Mouse (Mus musculus) hindbrain, embryonic 14.5 days (tissue): ENCODE measurements around the gene Tbp. TPM values are rescaled to one million over a fixed set of nuclear protein-coding genes. Genes with fewer than 3 reads are reported as not detected.

Experiments
- ATAC-seq: fragments of 200-750 bp; cut with Nextera tagmentation; 2 replicates; pipeline ENCODE4 v1.8.0; 2017; ENCODE audit warnings: moderate number of reproducible peaks, mild to moderate bottlenecking, moderate TSS enrichment, moderate library complexity; ENCODE audit not compliant: low FRiP score
- DNase-seq: peaks from one replicate; pipeline ENCODE4 v3.0.0-alpha.2; 2015; ENCODE audit warnings: low spot score
- H3K27ac ChIP-seq: fragments of 300-500 bp; sonication (generic); 2 replicates; pipeline ENCODE4 v1.5.1; 2014; ENCODE audit warnings: mild to moderate bottlenecking, moderate library complexity
- H3K27me3 ChIP-seq: fragments of 300-500 bp; sonication (generic); 2 replicates; pipeline ENCODE4 v1.6.1; 2014; ENCODE audit warnings: mild to moderate bottlenecking, low read length, mixed read lengths; ENCODE audit not compliant: control insufficient read depth, insufficient read depth
- H3K36me3 ChIP-seq: fragments of 300-500 bp; sonication (generic); replicated peaks from 2 replicates; pipeline ENCODE4 v1.6.1; 2014; ENCODE audit not compliant: control insufficient read depth, insufficient read depth
- H3K4me1 ChIP-seq: fragments of 300-500 bp; sonication (generic); replicated peaks from 2 replicates; pipeline ENCODE4 v1.6.1; 2014; ENCODE audit warnings: antibody characterized with exemption, low read length, mixed read lengths; ENCODE audit not compliant: control insufficient read depth, insufficient read depth
- H3K4me2 ChIP-seq: fragments of 300-500 bp; sonication (generic); replicated peaks from 2 replicates; pipeline ENCODE4 v1.6.1; 2014; ENCODE audit warnings: mild to moderate bottlenecking, moderate library complexity
- H3K4me3 ChIP-seq: fragments of 300-500 bp; sonication (generic); replicated peaks from 2 replicates; pipeline ENCODE4 v1.5.1; 2014; ENCODE audit warnings: mild to moderate bottlenecking, low read length
- H3K9ac ChIP-seq: fragments of 300-500 bp; sonication (generic); 2 replicates; pipeline ENCODE4 v1.6.1; 2014
- H3K9me3 ChIP-seq: fragments of 300-500 bp; sonication (generic); 2 replicates; pipeline ENCODE4 v1.6.1; 2016; ENCODE audit warnings: low read length; ENCODE audit not compliant: control insufficient read depth
- WGBS: fragments of 180-500 bp; shearing (Covaris S2); extraction: QIAGEN DNeasy Blood & Tissue Kit; methylation state at CpG from one replicate; pipeline ENCODE4 v1.1.7; 2014; 5-methylcytosine and 5-hydroxymethylcytosine counted together
- polyA plus RNA-seq: library from polyadenylated mRNA; unstranded; fragments of >200 nt; fragmentation: Nextera tagmentation; extraction: Ambion mirVana; gene quantifications from 2 replicates; pipeline ENCODE4 v1.2.1, GENCODE M21; 2014

Tbp gene
- polyA plus RNA-seq: 55.9 and 56.6 TPM in 2 replicates

GRCm38 (mm10) chr17:15499656-15500394 is at the start of gene Tbp, which contains the start of gene Psmb1:
Tbp (plus strand) TSS chr17:15499888.
Psmb1 (minus strand) TSS chr17:15499751.
- DNase-seq: peak; percentile 99
- under 1% methylated on average over 63 of the region's 63 CpGs for WGBS
- peak; percentile 94 for ATAC-seq

GRCm38 (mm10) chr17:15455203-15455602 is 44.5 kb upstream of the Tbp start:
- Histone ChIP-seq H3K9me3 (no peaks in the 10 kb centered on the region), H3K4me2 (no peak overlapping the region), H3K4me3 (no peak overlapping the region), H3K27me3 (no peaks in the 10 kb centered on the region), H3K36me3 (no peaks in the 10 kb centered on the region), H3K27ac (no peak overlapping the region), H3K9ac (no peak overlapping the region), H3K4me1 (no peaks in the 10 kb centered on the region)
- ATAC-seq: no peak
- 86% methylated on average over 4 of the region's 4 CpGs for WGBS
- DNase-seq: no peak

More at GRCm38 (mm10) chr17:15499656-15500394, at the start of gene Tbp, which contains the start of gene Psmb1:
- Histone ChIP-seq H3K36me3 (peaks cover 31% of the 10 kb centered on the region), H3K27ac (peak within 1 kb of the TSS; percentile 92), H3K27me3 (no peaks in the 10 kb centered on the region), H3K4me1 (peaks cover 36% of the 10 kb centered on the region), H3K4me2 (peak within 1 kb of the TSS; percentile 96), H3K9me3 (no peaks in the 10 kb centered on the region), H3K9ac (peak within 1 kb of the TSS; percentile 87), H3K4me3 (peak within 1 kb of the TSS; percentile 90)

GRCm38 (mm10) chr17:15456595-15456994 is 43.1 kb upstream of the Tbp start:
- Histone ChIP-seq H3K9ac (no peak overlapping the region), H3K27me3 (no peaks in the 10 kb centered on the region), H3K9me3 (no peaks in the 10 kb centered on the region), H3K4me1 (no peaks in the 10 kb centered on the region), H3K36me3 (no peaks in the 10 kb centered on the region), H3K4me2 (no peak overlapping the region), H3K4me3 (no peak overlapping the region), H3K27ac (no peak overlapping the region)
- DNase-seq (no peak), ATAC-seq (no peak)
- WGBS: 91% methylated on average over 2 of the region's 2 CpGs

GRCm38 (mm10) chr17:15459761-15460160 is 39.9 kb upstream of the Tbp start:
- no peak for DNase-seq

GRCm38 (mm10) chr17:15461921-15462495 is 37.7 kb upstream of the Tbp start:
- ATAC-seq: no peak

More at GRCm38 (mm10) chr17:15459761-15460160, 39.9 kb upstream of the Tbp start:
- Histone ChIP-seq H3K9me3 (no peaks in the 10 kb centered on the region), H3K9ac (no peak overlapping the region), H3K4me2 (no peak overlapping the region), H3K4me1 (no peaks in the 10 kb centered on the region), H3K27ac (no peak overlapping the region), H3K4me3 (no peak overlapping the region), H3K36me3 (peaks cover 3% of the 10 kb centered on the region; the same call in 1 of the 2 replicates), H3K27me3 (no peaks in the 10 kb centered on the region)
- WGBS: 77% methylated on average over 4 of the region's 4 CpGs
- ATAC-seq: no peak

GRCm38 (mm10) chr17:15467669-15468068 is 32.0 kb upstream of the Tbp start:
- DNase-seq (peak; percentile 83), ATAC-seq (no peak)
- peaks cover 40% of the 10 kb centered on the region for H3K36me3 ChIP-seq
- H3K9me3 ChIP-seq: no peaks in the 10 kb centered on the region
- H3K4me3 ChIP-seq: no peak overlapping the region
- H3K4me2 ChIP-seq: no peak overlapping the region
- H3K9ac ChIP-seq: no peak overlapping the region
- 23% methylated on average over 5 of the region's 5 CpGs for WGBS
- H3K27ac ChIP-seq: no peak overlapping the region
- no peaks in the 10 kb centered on the region for H3K27me3 ChIP-seq
- no peaks in the 10 kb centered on the region for H3K4me1 ChIP-seq

More at GRCm38 (mm10) chr17:15461921-15462495, 37.7 kb upstream of the Tbp start:
- no peaks in the 10 kb centered on the region for H3K4me1 ChIP-seq
- no peak overlapping the region for H3K9ac ChIP-seq
- H3K36me3 ChIP-seq: peaks cover 7% of the 10 kb centered on the region
- DNase-seq: no peak
- WGBS: 95% methylated on average over 6 of the region's 6 CpGs
- H3K27me3 ChIP-seq: no peaks in the 10 kb centered on the region
- H3K9me3 ChIP-seq: no peaks in the 10 kb centered on the region
- H3K4me3 ChIP-seq: no peak overlapping the region
- no peak overlapping the region for H3K27ac ChIP-seq
- H3K4me2 ChIP-seq: no peak overlapping the region

- no peak overlapping the region for H3K27ac ChIP-seq
- no peak for ATAC-seq
- no peak overlapping the region for H3K4me3 ChIP-seq
- WGBS: 91% methylated on average over 4 of the region's 4 CpGs
- DNase-seq: no peak
- H3K9me3 ChIP-seq: no peaks in the 10 kb centered on the region
- no peak overlapping the region for H3K9ac ChIP-seq
- H3K36me3 ChIP-seq: peaks cover 84% of the 10 kb centered on the region
- no peaks in the 10 kb centered on the region for H3K27me3 ChIP-seq
- no peaks in the 10 kb centered on the region for H3K4me1 ChIP-seq
- no peak overlapping the region for H3K4me2 ChIP-seq
These were observed 27.0 kb upstream of the Tbp start for GRCm38 (mm10) chr17:15472671-15473070.

- H3K4me3 ChIP-seq: no peak overlapping the region
- DNase-seq (no peak), ATAC-seq (no peak)
- peaks cover 57% of the 10 kb centered on the region for H3K36me3 ChIP-seq
- no peak overlapping the region for H3K27ac ChIP-seq
- H3K4me2 ChIP-seq: no peak overlapping the region
- no peaks in the 10 kb centered on the region for H3K4me1 ChIP-seq
- no peaks in the 10 kb centered on the region for H3K27me3 ChIP-seq
- no peaks in the 10 kb centered on the region for H3K9me3 ChIP-seq
- WGBS: 95% methylated on average over 7 of the region's 7 CpGs
- H3K9ac ChIP-seq: no peak overlapping the region
These were observed 9.1 kb upstream of the Tbp start for GRCm38 (mm10) chr17:15490542-15490941.

GRCm38 (mm10) chr17:15497882-15498752 is 1.6 kb upstream of the Tbp start:
- H3K4me2 ChIP-seq: peak overlapping the region; percentile 96
- H3K4me3 ChIP-seq: peak overlapping the region; percentile 90
- peaks cover 36% of the 10 kb centered on the region for H3K4me1 ChIP-seq
- H3K9ac ChIP-seq: peak overlapping the region; percentile 80
- peak; percentile 93 for DNase-seq
- H3K27me3 ChIP-seq: no peaks in the 10 kb centered on the region
- no peaks in the 10 kb centered on the region for H3K9me3 ChIP-seq
- WGBS: under 1% methylated on average over 50 of the region's 50 CpGs
- peaks cover 29% of the 10 kb centered on the region for H3K36me3 ChIP-seq
- peak; percentile 94 for ATAC-seq
- peak overlapping the region; percentile 92 for H3K27ac ChIP-seq
